Mouse (Mus musculus) lung, postnatal 0 days (tissue): ENCODE data around the gene Gigyf2.

Experiments
- CTCF ChIP-seq: IDR thresholded peaks from 2 replicates; pipeline ENCODE4 v1.5.1; 2016; ENCODE audit warnings: antibody characterized with exemption, mild to moderate bottlenecking
- EP300 ChIP-seq: IDR thresholded peaks from 2 replicates; pipeline ENCODE4 v1.6.1; 2016; ENCODE audit warnings: antibody characterized with exemption, mild to moderate bottlenecking, control low read depth

DNA sequence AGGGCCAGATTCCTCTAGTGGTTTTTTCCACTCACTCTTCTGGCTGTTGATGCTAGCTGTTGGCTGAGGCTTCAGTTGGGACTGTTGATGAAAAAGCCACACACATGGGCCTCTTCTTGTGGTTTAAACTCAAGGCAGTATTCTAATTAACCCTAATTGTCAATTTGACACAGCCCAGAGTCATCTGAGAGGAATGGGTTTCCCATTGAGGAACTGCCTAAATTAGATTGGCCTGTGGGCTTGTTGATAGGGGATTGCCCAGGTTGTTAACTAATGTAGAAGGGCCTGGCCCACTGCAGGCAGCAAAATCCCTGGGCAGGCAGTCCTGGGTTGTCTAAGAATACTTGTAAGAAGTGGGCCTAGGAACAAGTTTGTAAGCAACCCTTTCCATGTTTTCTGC lies 2.1 kb upstream of the Gigyf2 start:
- TF ChIP-seq CTCF (no peak), EP300 (no peak)
